Mouse (Mus musculus) lung, postnatal 0 days (tissue): ENCODE measurements around the gene Actr1a.

Source experiments
- CTCF ChIP-seq: IDR thresholded peaks from 2 replicates; pipeline ENCODE4 v1.5.1; 2016; ENCODE audit warnings: antibody characterized with exemption, mild to moderate bottlenecking
- EP300 ChIP-seq: IDR thresholded peaks from 2 replicates; pipeline ENCODE4 v1.6.1; 2016; ENCODE audit warnings: antibody characterized with exemption, mild to moderate bottlenecking, control low read depth

DNA sequence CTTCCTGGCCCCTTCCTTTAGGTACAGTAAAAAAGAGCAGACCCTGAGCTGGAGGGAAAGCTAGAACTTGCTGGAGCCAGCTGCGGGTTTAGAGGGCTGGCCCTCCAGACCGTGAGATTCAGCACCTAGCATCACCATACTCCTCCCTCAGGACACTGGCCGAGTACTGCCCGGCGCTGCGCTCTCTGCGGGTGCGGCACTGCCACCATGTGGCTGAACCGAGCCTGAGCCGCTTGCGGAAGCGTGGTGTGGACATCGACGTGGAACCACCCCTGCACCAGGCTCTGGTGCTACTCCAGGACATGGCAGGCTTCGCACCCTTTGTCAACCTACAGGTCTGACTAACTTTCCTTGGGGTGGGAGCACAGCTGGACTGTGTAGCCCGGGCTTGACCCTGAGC, 65.6 kb downstream of the Actr1a start:
- TF ChIP-seq CTCF (peak; percentile 97), EP300 (no peak)
